Mouse (Mus musculus): Measurements from ENCODE around the gene Iqsec3.

Iqsec3 gene

DNA sequence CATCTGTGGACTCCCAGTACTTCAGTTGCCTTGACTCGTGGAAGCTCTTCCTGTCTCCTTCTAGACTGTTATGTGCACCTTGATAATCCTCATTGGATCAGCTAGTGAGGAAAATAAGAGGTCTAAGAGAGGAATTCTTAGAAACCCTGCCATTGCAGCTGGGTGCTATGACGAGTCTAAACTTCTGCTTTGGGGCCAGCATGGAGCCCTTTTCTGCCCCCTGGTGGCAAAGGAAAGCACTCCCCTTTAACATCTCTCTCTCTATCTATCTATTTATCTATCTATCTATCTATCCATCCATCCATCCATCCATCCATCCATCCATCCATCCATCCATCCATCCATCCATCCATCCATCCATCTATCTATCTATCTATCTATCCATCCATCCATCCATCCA, 106.9 kb downstream of the Iqsec3 start:
- DNase-seq (ENCODE audit: extremely low spot score): peak; percentile 26

DNA sequence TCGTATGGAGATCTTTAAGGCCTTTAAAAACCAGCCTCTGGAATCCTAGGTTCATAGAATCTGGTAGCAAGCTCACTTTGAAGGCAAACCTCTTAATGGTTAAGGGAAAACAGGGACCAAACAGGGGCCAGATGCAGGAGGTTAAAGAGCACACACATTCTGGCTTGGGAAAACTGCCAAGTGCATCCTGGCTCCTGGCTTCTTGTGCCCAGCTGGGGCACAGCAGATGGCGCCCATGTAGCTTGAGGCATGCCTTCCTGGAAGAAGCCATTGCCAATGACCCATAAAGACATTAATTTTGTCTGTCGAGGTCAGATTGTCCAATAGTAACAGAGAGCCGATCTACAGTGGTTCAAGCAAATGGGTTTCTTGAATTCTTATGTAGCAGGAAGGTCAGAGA, 109.5 kb downstream of the Iqsec3 start:
- no peak for DNase-seq (ENCODE audit: extremely low spot score)

DNA sequence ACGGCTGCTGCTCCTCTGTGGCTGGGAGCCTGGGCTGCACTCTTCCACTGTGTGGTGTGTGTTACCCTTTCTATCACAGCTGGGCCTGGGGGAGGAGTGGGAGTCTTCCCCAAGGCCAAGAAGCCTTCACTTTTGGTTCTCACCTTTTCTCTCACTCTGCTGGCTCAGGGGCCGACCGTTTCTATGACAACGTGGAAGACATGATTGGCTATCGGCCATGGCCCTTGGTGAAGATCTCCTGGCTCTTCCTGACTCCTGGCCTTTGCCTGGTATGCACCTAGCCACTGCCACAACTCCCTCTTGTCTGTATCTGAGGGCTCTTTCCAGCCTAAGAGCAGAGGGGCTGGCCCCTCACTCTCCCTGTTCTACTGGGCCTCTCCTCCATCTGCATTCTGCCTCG, 110.4 kb downstream of the Iqsec3 start:
- DNase-seq (ENCODE audit: extremely low spot score): no peak

DNA sequence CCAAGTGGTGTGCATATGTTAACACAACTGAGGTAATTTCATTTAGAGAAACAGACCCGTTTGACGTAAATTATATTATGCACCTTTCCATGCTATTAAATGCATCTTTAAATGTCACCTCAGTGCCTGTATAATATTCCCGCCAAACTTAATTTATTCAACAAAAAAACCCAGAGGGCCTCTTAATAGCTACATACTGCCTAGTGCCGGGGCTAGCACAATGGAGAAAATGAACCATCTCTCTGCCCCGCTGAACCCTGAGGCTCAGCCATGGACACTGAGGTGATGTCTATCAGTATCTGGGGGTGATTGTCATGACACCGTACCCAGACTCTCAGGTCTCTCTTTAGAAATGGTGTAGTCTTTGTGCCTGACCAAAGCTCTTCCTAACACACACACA, 116.2 kb downstream of the Iqsec3 start:
- DNase-seq (ENCODE audit: extremely low spot score): no peak

DNA sequence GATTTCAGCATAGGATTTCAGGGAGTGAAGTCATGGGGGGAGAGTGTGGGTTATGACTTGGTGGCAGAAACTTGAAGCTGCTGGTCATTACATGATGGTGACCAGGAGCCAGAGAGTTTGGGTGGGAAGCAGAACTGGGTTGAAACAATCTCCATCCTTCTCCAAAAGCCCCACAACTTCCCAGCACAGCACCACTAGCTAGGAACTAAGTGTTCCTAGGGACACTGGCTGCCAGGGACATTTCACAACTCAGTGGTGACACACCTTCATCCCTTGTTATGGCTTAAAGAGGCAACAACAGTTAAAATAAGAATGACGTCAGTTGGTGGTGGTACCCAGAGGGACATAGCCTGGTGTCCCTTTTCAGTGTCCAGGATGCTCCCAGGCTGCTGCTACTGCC, 117.4 kb downstream of the Iqsec3 start:
- no peak for DNase-seq (ENCODE audit: extremely low spot score)

DNA sequence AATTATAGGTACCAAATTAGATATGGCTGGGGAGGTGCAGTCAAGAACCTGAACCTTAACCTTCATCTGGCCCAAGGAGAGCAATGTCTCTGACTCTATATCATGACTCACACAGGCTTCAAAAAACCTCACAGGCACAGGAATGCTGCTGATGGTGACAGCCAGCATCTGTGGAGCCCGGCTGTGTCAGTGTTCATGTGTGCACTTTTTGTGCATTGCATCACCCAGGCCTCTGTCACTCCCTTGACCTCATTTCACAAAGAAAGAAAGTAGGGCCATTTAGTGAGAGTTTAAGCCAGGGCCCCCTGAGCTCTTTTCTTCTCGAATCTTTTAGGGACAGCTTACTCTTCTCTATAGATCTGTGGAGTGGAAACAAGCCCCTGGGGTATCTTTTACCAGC, 121.2 kb downstream of the Iqsec3 start:
- DNase-seq (ENCODE audit: extremely low spot score): no peak

DNA sequence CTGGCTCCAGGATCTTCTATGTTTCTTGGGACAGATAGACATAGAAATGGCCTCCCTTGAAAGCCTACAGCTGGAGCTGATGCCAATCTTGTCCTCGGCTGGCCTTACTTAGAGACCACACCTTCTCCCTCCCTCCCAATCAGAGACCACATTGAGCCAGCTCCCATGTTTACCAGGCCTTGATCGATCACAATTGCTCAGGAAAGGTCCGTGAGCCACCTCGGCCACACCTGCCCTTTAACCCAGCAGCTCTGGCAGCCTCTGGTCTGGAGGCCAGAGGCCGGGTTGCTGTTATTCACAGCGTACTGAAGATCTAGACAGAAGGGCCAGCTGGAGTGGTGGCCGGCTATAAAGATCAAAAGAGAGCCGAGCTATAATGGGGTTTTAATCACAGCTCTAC, 127.0 kb downstream of the Iqsec3 start:
- DNase-seq (ENCODE audit: extremely low spot score): no peak

DNA sequence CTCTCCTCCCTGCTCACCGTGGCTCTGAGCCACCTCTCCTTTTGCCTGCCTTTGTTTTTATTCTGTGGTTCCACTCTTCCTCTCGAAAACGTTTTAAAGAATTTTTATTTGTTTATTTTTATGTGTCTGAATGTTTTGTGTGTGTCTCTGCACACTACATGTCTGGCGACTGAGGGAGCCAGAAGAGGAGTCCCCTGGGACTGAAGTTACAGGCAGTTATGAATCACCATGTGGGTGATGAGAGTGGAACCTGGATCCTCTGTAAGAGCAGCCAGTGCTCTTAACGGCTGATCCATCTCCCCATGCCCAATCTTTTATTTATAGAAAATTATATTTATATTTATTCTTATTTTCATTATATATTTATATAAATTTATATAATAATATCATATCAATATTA, 129.1 kb downstream of the Iqsec3 start:
- no peak for DNase-seq (ENCODE audit: extremely low spot score)

DNA sequence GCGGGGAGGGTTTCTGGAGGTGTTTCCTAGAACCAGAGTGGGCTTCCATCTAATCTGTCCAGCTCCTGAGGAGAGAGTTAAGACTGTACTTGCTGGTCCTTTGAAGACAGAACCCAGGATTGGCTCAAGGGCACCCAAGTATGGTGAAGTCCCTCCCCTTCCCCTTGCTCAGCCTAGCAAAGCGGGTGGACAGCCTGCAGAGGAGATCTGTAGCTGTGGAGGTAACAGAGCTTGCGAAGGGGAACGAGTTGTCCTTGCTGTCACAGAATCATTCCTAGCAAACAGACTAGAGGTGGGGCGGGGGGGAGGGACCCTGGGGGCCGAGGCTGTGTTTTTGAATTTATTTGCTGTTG, 129.7 kb downstream of the Iqsec3 start:
- DNase-seq (ENCODE audit: extremely low spot score): no peak

DNA sequence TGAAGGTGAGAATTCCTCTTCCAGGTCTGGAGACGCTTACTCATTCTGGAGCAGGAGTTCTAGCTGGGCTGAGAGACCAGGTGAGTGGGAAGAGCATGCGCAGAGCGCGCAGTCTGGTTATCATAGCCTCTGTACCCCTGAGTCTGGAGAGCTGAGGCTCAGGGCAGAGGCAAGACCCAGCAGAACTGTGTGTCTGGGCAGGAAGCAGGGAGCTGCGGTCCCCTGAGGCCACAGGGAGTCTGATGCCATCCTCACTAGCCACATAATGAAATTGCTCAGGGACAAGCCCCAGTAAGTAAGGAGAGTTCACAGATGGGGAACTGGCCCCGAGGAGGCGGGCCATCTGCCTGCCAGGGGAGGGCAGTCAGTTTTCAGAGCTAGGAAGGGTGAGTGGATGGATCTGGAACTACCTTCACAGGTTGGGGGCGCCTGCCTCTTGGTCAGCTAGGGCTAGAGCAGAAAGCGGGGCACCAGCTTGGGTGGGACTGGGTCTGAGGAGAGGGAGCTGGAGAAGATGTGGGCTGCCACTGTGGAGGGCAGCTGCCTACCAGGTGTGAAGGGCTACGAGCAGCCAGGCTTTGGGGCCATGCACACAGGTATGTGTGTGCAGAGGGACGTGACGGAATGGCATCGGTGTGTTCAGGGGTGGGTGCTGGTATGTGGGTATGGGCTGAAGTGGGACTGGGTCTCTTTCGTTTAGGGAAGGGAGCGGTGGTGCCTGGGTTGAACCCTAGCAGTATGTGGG, 130.3 kb downstream of the Iqsec3 start, which contains the start of gene Slc6a12:
Gene Slc6a12 (plus strand): TSS at position 51 of the 745 bp plus-strand sequence.
- no peak for DNase-seq (ENCODE audit: extremely low spot score)

DNA sequence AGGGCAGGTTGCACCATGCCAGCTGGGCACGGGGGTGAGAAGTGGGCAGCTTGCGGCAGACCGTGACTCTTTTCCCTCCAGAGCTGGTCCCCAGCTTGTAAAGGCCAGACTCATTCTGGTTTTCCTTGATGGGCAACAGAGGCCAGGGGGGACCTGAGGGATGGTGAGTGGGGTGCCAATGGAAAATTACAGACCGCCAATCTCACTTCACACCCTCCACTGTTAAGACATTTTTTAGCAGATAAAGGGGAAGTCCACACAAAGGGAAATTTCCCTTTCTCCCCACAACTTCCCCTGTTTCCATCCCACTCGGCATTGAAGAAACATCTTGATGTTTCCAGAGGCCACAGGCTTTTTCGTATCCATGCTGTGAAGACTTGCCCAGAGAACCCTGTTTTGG, 131.8 kb downstream of the Iqsec3 start:
- no peak for DNase-seq (ENCODE audit: extremely low spot score)

DNA sequence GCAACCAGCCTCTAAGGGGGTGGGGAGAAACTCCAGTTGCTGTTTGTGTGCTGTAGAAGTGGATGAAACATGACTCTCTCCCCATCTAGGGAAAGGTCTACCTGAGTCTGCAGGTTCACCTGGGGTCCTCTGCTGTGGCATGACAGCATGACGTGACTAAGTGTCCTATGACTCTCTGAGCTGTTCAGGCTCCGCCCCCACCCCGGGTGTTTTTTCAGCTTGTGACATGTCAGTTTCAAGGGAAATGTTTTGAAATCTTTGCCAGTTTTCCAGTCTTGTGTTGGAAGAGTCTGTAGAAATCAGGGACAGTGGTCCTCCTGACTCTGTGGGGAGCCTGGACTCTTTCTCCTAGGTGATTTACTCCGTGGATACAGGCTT, 135.0 kb downstream of the Iqsec3 start:
- DNase-seq (ENCODE audit: extremely low spot score): no peak

DNA sequence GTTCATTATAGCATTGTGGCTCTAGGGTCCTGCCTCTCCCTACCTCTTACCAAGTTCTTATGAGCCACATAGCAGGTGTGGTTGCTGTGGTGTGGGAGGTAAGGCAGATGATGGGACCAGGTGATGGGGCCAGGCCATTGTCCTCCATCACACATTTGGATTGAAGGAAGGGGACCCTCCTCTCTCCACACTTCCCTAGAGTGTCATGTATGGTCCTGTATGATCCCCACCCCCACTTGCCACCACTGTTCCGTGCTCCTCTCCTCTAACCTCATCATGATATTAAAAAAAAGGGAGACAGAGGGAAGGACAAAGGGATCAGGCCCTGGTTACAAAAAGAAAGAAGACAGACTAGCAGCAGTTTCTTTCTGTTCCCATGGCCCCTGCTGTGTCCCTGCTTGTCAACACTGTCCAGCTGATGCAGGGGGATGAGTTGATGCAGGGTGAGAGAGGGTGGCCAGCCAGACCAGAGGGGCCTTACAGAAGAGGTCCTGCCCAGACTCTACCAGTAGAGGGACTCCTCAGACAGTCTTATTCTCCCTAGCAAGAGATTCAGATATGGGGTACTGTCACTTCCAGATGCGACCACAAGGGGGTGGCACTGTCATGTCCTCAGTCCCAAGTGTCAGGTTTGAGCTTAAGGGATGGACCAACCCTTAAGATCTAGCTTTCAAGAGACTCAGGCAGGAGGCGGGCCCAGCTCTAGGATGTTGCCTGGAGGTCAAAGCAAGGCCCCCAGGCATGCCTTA, 135.5 kb downstream of the Iqsec3 start:
- peak; percentile 87 for DNase-seq (ENCODE audit: extremely low spot score)

DNA sequence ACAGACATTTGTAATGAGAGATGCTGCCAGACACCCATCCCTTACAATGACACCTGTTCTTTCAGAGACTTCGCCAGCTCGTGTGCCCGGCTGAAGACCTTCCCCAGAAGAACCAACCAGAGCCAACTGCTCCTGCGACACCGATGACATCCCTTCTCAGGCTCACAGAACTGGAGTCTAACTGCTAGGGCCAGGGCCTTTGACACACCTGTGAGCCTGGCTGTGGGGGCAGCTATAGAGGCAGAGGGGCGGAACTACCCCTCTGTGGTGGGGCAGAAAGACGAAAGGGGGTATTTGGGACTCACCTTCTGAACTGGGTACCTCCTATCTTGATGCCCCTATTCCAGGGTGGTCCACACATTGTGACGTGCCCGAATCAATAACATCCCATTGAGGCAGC, 136.2 kb downstream of the Iqsec3 start:
- DNase-seq (ENCODE audit: extremely low spot score): no peak

DNA sequence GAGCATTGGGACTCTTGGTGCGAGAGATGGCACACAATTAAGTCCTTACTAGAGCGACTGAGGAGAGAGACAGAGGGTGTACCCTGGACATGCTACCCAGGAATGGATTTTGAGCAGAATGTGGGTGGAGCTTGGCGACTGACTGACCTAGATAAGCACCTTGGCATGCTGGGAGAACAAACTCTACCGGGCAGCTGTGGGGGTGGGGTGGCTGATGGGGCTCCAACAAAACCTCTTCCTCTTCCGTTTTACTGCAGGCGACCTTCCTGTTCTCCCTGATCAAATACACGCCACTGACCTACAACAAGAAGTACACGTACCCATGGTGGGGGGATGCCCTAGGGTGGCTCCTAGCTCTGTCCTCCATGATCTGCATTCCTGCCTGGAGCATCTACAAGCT, 136.9 kb downstream of the Iqsec3 start:
- no peak for DNase-seq (ENCODE audit: extremely low spot score)

DNA sequence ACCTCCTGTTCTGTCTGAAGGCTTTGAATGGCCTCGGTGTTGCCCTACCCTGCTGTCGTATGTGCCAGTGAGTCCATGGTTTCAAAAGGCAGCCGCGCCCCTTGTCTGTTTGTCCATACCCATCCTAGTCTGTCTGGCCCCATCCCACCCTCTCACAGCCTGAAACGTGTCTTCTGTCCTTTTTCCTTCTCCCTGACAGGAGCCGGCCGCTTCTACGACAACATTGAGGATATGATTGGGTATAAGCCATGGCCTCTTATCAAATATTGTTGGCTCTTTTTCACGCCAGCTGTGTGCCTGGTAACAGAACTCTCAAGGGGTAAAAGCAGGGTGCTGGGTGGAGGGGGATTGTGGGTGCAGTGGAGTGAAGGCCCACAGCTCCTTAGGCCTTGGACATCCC, 137.6 kb downstream of the Iqsec3 start:
- DNase-seq (ENCODE audit: extremely low spot score): no peak

DNA sequence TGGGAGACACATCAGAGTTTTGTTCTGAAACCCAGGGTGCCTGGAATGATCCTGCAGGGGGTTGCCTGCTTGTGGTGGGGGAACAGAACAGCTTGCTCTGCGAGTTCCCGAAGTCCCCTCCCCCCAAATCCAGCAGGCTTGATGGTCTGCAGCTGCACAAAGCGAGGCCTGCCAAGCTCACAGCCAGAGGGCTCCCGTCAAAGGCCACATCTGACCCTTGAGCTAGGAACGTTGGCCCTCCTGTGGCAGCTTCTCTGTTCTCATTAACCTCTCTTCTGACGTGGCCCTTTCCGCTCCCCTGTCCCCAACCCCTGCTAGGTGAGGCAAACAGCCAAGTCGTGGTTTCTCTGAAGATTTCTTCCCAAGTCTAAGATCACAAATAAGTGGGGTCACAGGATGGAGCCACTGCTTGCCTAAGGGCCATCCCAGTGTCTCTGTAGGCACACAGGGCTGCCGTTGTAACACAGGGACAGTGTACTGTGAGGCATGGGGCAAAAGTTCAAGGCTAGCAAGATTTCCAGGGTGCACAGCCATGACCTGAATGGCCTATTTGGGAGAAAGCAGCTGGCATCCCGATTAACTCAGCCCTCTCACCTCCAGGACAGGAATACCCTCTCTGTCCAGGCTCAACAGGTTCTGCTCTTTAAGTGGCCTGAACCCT, 143.5 kb downstream of the Iqsec3 start:
- peak; percentile 58 for DNase-seq (ENCODE audit: extremely low spot score)

DNA sequence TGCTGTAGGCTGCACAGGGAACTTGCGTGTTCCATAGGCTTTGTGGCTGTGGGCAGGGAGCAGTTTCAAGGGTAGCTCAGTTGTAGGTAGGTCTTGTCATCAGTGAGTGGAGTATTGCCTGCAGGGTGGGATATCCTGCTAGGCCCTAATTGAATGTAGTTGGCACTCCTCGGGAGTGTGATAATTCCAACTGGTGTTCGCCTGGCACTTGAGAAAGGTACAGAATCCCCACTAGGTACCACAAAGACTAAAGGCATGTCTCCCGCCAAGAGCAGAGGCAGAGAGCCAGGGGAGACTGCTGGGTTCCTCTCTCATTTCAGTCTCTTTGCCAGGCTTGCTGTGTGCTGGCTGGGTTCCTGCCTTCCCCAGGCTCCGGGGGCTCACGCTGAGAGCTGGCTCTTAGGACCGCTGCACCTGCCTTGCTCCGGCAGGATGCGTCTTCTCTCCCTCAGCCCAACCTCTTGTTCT, 145.0 kb downstream of the Iqsec3 start:
- no peak for DNase-seq (ENCODE audit: extremely low spot score)

DNA sequence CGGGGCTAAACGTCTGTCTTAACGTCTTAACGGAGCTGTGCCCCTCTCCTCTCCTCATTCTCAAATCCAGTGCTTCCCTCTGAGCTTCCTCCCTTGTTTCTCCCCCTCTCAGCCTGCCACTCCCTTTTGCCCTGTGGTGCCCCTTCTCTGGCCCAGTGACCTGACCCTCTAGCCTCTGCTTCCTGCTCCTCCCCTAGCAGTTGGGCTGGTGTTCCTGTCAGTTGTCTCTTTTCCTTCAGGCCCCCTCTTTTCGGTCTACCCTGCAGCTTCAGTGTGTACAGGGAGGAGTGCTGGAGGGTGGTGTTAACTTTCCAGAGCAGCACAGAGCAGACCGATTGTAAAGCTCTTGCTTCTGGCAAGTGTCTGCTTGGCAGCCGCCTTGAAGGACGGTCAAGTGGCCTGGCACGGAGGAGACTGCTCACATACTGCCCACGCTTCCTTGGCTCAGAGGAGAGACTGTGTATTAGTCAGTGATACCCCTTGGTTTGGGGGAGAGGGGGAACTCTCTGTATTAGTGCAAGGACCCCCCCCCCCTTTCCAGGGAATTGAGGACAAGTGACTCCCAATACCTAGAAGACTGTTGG, 146.9 kb downstream of the Iqsec3 start:
- peak; percentile 39 for DNase-seq (ENCODE audit: extremely low spot score)

DNA sequence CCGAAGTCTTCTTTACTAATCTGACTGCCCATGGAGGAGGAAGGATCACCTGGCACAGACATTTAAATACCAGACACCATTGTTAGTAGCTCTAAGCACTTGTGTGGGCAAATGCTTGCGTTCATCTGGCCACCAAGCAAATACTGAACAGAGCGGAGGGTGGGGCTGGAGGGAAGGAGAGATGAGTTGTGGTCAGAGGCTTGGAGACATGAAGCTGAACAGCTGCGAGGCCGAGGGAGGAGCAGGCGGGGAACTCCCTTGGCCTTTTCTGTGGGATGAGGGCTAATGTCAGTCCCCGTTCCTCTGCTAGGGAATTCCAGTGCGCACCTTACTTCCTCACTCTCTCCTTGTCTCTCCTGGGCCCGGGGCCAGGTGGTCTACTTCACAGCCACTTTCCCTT, 147.7 kb downstream of the Iqsec3 start:
- no peak for DNase-seq (ENCODE audit: extremely low spot score)

DNA sequence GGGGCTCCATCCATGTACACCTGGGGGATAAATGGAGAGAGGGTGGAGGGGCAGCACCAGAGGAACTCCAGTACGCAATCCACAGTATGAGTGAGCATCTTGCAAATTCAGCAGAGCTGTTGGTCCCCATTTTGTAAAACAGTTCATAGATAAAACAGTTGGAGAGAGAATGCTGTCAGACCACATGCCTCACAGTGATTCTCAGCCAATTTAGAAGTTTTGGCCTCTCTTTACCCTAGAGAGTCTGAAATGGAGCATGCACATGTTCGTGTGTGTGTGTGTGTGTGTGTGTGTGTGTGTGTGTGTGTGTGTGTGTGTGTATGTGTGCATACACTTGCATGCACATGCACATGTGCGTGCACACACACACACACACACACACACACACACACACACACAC, 148.2 kb downstream of the Iqsec3 start:
- no peak for DNase-seq (ENCODE audit: extremely low spot score)
